Mouse (Mus musculus) hindbrain, embryonic 16.5 days (tissue): Measurements from ENCODE around the gene Pvr. TPM values are rescaled to one million over a fixed set of nuclear protein-coding genes. Genes with fewer than 3 reads are reported as not detected.
A peak's percentile ranks its signal among the peaks of the same experiment; 100 is the strongest.

Experiments
- ATAC-seq: fragments of 200-750 bp; cut with Nextera tagmentation; 2 replicates; pipeline ENCODE4 v1.8.0; 2017; ENCODE audit warnings: moderate TSS enrichment, moderate library complexity
- H3K27ac ChIP-seq: fragments of 300-500 bp; sonication (generic); 2 replicates; pipeline ENCODE4 v1.5.1; 2014; ENCODE audit warnings: low read depth, mild to moderate bottlenecking, control low read depth, low read length, moderate library complexity
- H3K27me3 ChIP-seq: fragments of 300-500 bp; sonication (generic); replicated peaks from 2 replicates; pipeline ENCODE4 v1.6.1; 2014; ENCODE audit warnings: low read length; ENCODE audit not compliant: control insufficient read depth, insufficient read depth
- H3K36me3 ChIP-seq: fragments of 300-500 bp; sonication (generic); 2 replicates; pipeline ENCODE4 v1.6.1; 2014; ENCODE audit warnings: mild to moderate bottlenecking, low read length, moderate library complexity, mixed read lengths; ENCODE audit not compliant: control insufficient read depth, insufficient read depth
- H3K4me1 ChIP-seq: fragments of 300-500 bp; sonication (generic); 2 replicates; pipeline ENCODE4 v1.6.1; 2014; ENCODE audit warnings: low read depth, low read length; ENCODE audit not compliant: control insufficient read depth, insufficient read depth
- H3K4me2 ChIP-seq: fragments of 300-500 bp; sonication (generic); 2 replicates; pipeline ENCODE4 v1.6.1; 2014; ENCODE audit warnings: mild to moderate bottlenecking, low read length, control low read depth, moderate library complexity
- H3K4me3 ChIP-seq: fragments of 300-500 bp; sonication (generic); 2 replicates; pipeline ENCODE4 v1.5.1; 2014; ENCODE audit warnings: mild to moderate bottlenecking, low read length, control low read depth, moderate library complexity
- H3K9ac ChIP-seq: fragments of 300-500 bp; sonication (generic); 2 replicates; pipeline ENCODE4 v1.6.1; 2014; ENCODE audit warnings: low read depth, mild to moderate bottlenecking, control low read depth, low read length, moderate library complexity
- H3K9me3 ChIP-seq: fragments of 300-500 bp; sonication (generic); 2 replicates; pipeline ENCODE4 v1.6.1; 2014; ENCODE audit warnings: mild to moderate bottlenecking, low read length, moderate library complexity; ENCODE audit not compliant: control insufficient read depth
- WGBS: fragments of 180-500 bp; shearing (Covaris S2); extraction: QIAGEN DNeasy Blood & Tissue Kit; methylation state at CpG from one replicate; pipeline ENCODE4 v1.1.7; 2014; 5-methylcytosine and 5-hydroxymethylcytosine counted together
- polyA plus RNA-seq: library from polyadenylated mRNA; unstranded; fragments of >200 nt; fragmentation: Nextera tagmentation; extraction: Ambion mirVana; gene quantifications from 2 replicates; pipeline ENCODE4 v1.2.1, GENCODE M21; 2015

The Pvr gene
- polyA plus RNA-seq: 9.6 and 10.8 TPM in 2 replicates

DNA sequence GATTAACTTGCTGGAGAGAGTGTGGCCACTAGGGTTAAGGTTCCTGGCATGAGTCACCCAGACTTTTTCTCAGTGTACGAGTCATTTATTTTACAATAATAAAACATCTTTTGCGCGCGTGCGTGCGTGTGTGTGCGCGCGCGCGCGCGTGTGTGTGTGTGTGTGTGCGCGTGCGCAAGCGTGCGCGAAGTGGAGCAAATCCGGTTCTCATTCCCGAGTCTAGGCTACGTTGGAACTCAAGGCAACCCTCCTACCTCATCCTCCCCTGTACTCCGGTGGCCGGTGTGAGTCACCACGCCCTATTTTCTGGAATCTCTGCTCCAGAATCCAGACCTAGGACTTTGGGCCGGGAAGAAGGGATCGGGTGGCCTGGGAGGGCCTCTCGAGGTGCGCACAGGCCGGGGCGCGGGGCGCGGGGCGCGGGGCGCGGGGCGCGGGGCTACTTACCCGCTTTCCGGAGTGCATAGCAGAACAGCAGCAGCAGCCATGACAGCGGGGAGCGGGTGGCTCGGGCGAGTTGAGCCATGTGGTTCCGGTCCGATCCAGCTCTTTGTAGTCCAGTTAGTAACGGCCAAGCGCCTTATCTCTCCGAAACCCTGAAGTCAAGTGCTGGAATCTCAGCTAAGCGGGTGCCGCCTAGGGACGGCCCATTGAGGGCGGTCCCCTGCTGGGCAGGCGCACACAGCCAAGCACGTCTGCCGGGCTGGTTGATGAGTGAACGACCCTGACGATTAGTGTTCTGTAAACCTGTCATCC is at the start of gene Pvr:
Gene Pvr (minus strand): TSS at position 655 of the 756 bp plus-strand sequence.
- 0% methylated on average over 56 of the region's 60 CpGs for WGBS
- peak; percentile 89 for ATAC-seq

DNA sequence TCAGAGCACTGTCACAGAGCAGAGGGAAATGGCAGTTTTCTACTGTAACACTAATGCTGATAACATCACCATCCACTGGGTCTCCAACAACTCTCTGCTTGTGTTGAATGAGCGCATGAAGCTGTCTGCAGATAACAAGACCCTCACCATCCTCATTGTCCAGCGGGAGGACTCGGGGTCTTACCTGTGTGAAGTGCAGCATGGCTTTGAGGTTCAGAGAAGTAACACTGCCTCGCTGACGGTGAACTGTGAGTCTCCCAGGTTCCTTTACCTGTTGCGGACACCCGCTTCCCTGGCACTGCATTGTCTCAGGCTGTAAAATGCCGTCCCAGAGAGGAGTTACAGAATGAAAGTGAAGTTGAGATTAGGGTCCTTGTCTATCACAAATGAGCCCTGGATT is 49.2 kb upstream of the Pvr start:
- Histone ChIP-seq H3K9ac (no peak overlapping the region), H3K36me3 (no peaks in the 10 kb centered on the region), H3K4me3 (no peak overlapping the region), H3K9me3 (peaks cover 7% of the 10 kb centered on the region; the same call in 1 of the 2 replicates), H3K4me1 (no peaks in the 10 kb centered on the region), H3K27me3 (no peaks in the 10 kb centered on the region), H3K27ac (no peak overlapping the region), H3K4me2 (no peak overlapping the region)
- WGBS: 94% methylated on average over 8 of the region's 8 CpGs
- no peak for ATAC-seq

More for the DNA sequence above, at the start of gene Pvr:
- H3K4me1 ChIP-seq: 0 out of 2 replicates have a peak, but pooled peaks cover 6% of the 10 kb centered on the region
- peaks cover 14% of the 10 kb centered on the region for H3K36me3 ChIP-seq
- peak within 1 kb of the TSS; percentile 76 for H3K4me3 ChIP-seq
- peak within 1 kb of the TSS; percentile 91 for H3K27ac ChIP-seq
- H3K27me3 ChIP-seq: no peaks in the 10 kb centered on the region
- H3K9me3 ChIP-seq: no peaks in the 10 kb centered on the region
- peak within 1 kb of the TSS; percentile 76 for H3K4me2 ChIP-seq
- H3K9ac ChIP-seq: peak within 1 kb of the TSS; percentile 80

DNA sequence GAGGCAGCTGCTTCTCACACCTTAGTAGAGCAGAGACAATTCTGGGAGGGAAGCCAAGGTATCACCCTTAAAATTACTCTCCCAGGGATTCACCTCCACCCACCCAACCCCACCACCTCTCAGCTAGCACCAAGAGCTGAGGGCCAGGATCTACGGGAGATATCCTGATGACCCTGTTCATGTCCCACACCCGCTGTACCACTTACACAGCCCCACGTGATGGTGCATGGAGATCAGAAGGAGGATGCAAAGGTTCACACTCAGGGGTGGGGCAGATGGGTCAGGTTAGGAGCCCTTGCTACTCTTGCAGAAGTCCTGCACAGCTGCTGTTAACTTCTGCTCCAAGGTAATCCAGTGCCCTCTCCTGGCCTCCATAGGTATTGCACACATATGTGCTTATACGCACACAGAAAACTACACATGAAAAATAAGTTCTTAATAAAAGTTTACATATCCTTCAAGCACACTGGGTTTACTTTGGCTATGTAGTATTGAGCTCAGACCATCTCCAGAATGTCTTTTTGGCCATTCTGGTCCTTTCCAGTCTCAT is 48.7 kb upstream of the Pvr start:
- ATAC-seq: no peak
- Histone ChIP-seq H3K27me3 (no peaks in the 10 kb centered on the region), H3K9ac (no peak overlapping the region), H3K27ac (no peak overlapping the region), H3K36me3 (no peaks in the 10 kb centered on the region), H3K4me3 (no peak overlapping the region), H3K4me2 (no peak overlapping the region), H3K4me1 (no peaks in the 10 kb centered on the region), H3K9me3 (peaks cover 7% of the 10 kb centered on the region; the same call in 1 of the 2 replicates)
- WGBS: 95% methylated on average over 4 of the region's 4 CpGs

DNA sequence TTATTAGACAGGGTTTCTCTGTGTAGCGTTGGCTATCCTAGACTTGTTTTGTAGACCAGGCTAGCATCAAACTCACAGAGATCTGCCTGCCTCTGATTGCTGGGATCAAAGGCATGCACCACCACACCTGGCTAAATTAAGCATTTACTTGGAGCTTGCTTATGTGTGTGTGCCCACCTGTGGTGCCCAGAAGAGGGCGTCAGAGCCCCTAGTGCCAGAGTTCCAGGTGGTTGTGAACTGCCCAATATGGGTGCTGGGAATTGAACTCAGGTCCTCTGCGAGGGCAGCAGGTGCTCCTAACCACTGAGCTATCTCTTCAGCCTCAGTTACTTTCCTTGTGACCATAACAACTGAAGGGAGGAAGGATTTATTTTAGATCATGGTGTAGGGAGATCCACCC is 48.1 kb upstream of the Pvr start:
- Histone ChIP-seq H3K4me2 (no peak overlapping the region), H3K4me3 (no peak overlapping the region), H3K9me3 (peaks cover 7% of the 10 kb centered on the region; the same call in 1 of the 2 replicates), H3K27ac (no peak overlapping the region), H3K27me3 (no peaks in the 10 kb centered on the region), H3K9ac (no peak overlapping the region), H3K36me3 (no peaks in the 10 kb centered on the region), H3K4me1 (no peaks in the 10 kb centered on the region)
- no peak for ATAC-seq
- WGBS: 79% methylated on average over 3 of the region's 3 CpGs

DNA sequence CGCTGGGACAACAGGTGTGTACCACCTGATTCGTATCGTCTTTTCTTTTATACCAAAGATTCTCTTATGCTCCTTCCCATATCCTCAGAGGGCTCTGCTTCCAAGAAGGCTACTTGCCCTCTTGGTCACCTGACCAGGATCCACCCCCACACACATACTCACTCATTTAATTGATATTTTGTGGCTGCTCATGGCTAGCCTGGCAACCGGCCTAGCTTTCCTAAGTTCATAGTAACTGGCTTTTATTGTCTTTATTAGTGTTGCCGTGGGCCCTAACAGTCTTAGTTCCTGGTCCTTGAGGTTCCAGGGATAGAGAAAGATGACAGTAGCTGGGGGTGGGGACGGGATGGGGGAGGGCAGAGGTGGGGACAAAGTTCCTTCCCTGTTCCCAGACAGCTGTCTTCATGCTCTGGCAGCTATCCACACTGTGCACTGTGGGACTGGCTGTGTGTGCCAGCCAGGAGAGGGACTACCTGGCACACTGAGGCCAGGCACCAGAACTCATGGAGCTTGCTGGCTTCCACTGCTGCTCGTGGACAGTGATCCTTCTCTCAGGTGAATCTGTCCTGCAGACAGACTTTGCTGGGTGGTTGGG is 44.1 kb upstream of the Pvr start, which contains the start of gene Ceacam20:
Gene Ceacam20 (plus strand): TSS at position 428 of the 595 bp plus-strand sequence.
- Histone ChIP-seq H3K4me1 (no peaks in the 10 kb centered on the region), H3K27ac (no peak within 1 kb of the TSS), H3K27me3 (no peaks in the 10 kb centered on the region), H3K9ac (no peak within 1 kb of the TSS), H3K9me3 (peaks cover 2% of the 10 kb centered on the region; the same call in 1 of the 2 replicates), H3K4me2 (no peak within 1 kb of the TSS), H3K36me3 (no peaks in the 10 kb centered on the region), H3K4me3 (no peak within 1 kb of the TSS)
- WGBS: 78% methylated on average over 7 of the region's 7 CpGs
- no peak for ATAC-seq

DNA sequence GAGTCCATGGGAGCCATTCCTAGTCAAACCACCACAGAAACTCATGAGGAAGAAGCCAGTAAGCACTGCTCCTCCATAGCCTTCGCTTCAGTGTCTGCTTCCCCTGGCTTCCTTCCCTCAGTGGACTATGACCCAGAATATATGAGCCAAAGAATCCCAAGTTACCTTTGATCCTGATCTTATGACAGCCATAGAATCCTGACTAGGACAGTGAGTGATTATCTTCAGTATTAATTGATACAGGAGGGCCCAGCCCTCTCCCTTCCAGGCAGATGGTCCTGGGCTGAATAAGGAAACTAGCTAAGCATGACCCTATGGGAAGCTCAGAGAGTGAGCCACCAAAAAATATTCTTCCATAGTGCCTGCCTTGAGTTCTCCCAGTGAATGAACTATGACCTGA is 41.5 kb upstream of the Pvr start:
- 68% methylated on average over 1 of the region's 1 CpGs for WGBS
- ATAC-seq: no peak
- no peaks in the 10 kb centered on the region for H3K36me3 ChIP-seq
- no peak overlapping the region for H3K4me3 ChIP-seq
- no peak overlapping the region for H3K9ac ChIP-seq
- H3K4me1 ChIP-seq: no peaks in the 10 kb centered on the region
- no peak overlapping the region for H3K27ac ChIP-seq
- H3K27me3 ChIP-seq: no peaks in the 10 kb centered on the region
- no peak overlapping the region for H3K4me2 ChIP-seq
- H3K9me3 ChIP-seq: no peaks in the 10 kb centered on the region

DNA sequence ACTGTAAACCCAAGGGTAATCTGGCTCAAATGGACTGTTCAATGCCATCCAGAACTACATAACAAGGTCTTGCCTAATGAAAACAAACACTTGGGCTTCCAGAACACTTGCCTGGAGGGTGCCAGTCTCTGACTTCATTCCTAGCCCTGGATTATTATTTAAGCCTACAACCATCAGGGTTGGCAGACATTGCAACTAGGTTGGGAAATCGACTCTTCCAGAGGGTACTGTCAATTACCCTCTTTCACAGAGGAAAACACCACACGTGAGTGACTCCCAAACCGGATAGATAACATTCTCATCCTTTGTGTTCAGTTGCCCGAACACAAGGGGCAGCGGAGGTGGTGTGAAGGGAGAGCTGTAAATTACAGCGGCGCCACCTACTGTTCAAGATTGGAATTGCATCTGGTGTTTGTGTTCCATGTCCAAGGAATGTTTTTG is 35.4 kb upstream of the Pvr start:
- peak; percentile 45; the same call in 1 of the 2 replicates for ATAC-seq
- no peak overlapping the region for H3K27ac ChIP-seq
- H3K36me3 ChIP-seq: no peaks in the 10 kb centered on the region
- no peaks in the 10 kb centered on the region for H3K9me3 ChIP-seq
- no peaks in the 10 kb centered on the region for H3K27me3 ChIP-seq
- no peak overlapping the region for H3K4me2 ChIP-seq
- no peak overlapping the region for H3K4me3 ChIP-seq
- H3K4me1 ChIP-seq: no peaks in the 10 kb centered on the region
- 4% methylated on average over 7 of the region's 7 CpGs for WGBS
- H3K9ac ChIP-seq: no peak overlapping the region

DNA sequence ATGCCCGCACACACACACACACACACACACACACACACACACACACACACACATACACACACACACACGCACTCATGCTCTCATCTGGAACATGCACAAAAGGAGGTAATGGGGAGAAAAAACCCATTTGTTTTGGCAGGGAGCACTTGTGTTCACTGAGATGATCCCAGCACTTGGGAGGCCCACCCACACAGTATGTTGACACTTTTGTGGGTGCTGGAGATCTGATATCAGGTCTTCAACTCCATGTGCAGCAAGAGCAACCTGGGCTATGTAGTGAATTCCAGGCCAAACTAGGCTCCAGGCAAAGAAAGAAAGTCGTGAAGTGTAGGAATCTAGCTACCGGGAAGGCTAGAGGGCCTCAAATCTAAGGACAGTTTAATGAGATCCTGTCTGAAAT is 34.9 kb upstream of the Pvr start:
- H3K9ac ChIP-seq: no peak overlapping the region
- no peak overlapping the region for H3K27ac ChIP-seq
- H3K9me3 ChIP-seq: no peaks in the 10 kb centered on the region
- no peak for ATAC-seq
- H3K36me3 ChIP-seq: no peaks in the 10 kb centered on the region
- no peak overlapping the region for H3K4me2 ChIP-seq
- no peak overlapping the region for H3K4me3 ChIP-seq
- no peaks in the 10 kb centered on the region for H3K27me3 ChIP-seq
- WGBS: 81% methylated on average over 4 of the region's 4 CpGs
- no peaks in the 10 kb centered on the region for H3K4me1 ChIP-seq

DNA sequence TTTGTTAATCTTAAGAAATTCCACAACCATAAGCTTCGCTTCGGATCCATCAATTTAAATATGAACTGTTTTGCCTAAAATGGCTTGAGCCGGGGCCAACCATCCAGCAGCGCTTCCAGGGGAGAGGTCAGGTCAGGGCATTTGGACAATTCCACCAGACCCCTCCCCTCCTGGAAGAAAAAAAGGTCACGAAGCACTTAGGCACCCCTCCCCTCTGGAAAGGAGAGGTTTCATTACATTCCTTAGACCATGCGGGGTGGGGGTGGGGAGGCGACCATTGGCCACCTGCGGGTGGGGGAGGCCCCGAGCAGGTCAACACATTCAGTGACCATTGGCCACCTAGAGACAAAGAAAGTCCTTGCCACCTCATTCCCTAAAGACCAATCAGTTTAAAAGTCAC is 32.1 kb upstream of the Pvr start:
- no peak overlapping the region for H3K4me2 ChIP-seq

More for the DNA sequence above, 32.1 kb upstream of the Pvr start:
- 46% methylated on average over 9 of the region's 9 CpGs for WGBS
- no peaks in the 10 kb centered on the region for H3K9me3 ChIP-seq
- no peak overlapping the region for H3K9ac ChIP-seq
- H3K4me3 ChIP-seq: no peak overlapping the region
- no peaks in the 10 kb centered on the region for H3K36me3 ChIP-seq
- no peaks in the 10 kb centered on the region for H3K27me3 ChIP-seq
- no peak for ATAC-seq
- no peaks in the 10 kb centered on the region for H3K4me1 ChIP-seq
- no peak overlapping the region for H3K27ac ChIP-seq
